Mouse (Mus musculus) forebrain, postnatal 0 days (tissue): Measurements from ENCODE around the gene Armc3. TPM values are rescaled to one million over a fixed set of nuclear protein-coding genes. Genes with fewer than 3 reads are reported as not detected.

ENCODE experiments used
- ATAC-seq: fragments of 200-750 bp; cut with Nextera tagmentation; 2 replicates; pipeline ENCODE4 v1.8.0; 2017; ENCODE audit warnings: mild to moderate bottlenecking, moderate library complexity
- DNase-seq: peaks from one replicate; pipeline ENCODE4 v3.0.0-alpha.2; 2015
- H3K27ac ChIP-seq: fragments of 300-500 bp; sonication (generic); 2 replicates; pipeline ENCODE4 v1.5.1; 2014; ENCODE audit warnings: low read depth, mild to moderate bottlenecking, antibody characterized with exemption, low read length, moderate library complexity, mixed read lengths
- H3K27me3 ChIP-seq: fragments of 300-500 bp; sonication (generic); 2 replicates; pipeline ENCODE4 v1.6.1; 2014; ENCODE audit warnings: mild to moderate bottlenecking, low read length, mixed read lengths; ENCODE audit not compliant: insufficient read depth
- H3K36me3 ChIP-seq: fragments of 300-500 bp; sonication (generic); 2 replicates; pipeline ENCODE4 v1.6.1; 2014; ENCODE audit warnings: mild to moderate bottlenecking, moderate library complexity; ENCODE audit not compliant: insufficient read depth
- H3K4me1 ChIP-seq: fragments of 300-500 bp; sonication (generic); 2 replicates; pipeline ENCODE4 v1.6.1; 2014; ENCODE audit warnings: antibody characterized with exemption; ENCODE audit not compliant: insufficient read depth
- H3K4me2 ChIP-seq: fragments of 300-500 bp; sonication (generic); 2 replicates; pipeline ENCODE4 v1.6.1; 2014; ENCODE audit warnings: low read depth, mild to moderate bottlenecking, moderate library complexity
- H3K4me3 ChIP-seq: fragments of 300-500 bp; sonication (generic); 2 replicates; pipeline ENCODE4 v1.5.1; 2014; ENCODE audit warnings: low read depth, low read length, mixed read lengths
- H3K9ac ChIP-seq: fragments of 300-500 bp; sonication (generic); 2 replicates; pipeline ENCODE4 v1.6.1; 2014; ENCODE audit warnings: mild to moderate bottlenecking
- H3K9me3 ChIP-seq: fragments of 300-500 bp; sonication (generic); 2 replicates; pipeline ENCODE4 v1.6.1; 2016; ENCODE audit warnings: low read length
- CTCF ChIP-seq: sonication (generic); IDR thresholded peaks from 2 replicates; pipeline ENCODE4 v1.5.1; 2016; ENCODE audit warnings: antibody characterized with exemption, control low read depth, low read depth
- WGBS: fragments of 180-500 bp; shearing (Covaris S2); extraction: QIAGEN DNeasy Blood & Tissue Kit; methylation state at CpG from one replicate; pipeline ENCODE4 v1.1.7; 2014; 5-methylcytosine and 5-hydroxymethylcytosine counted together
- polyA plus RNA-seq: library from polyadenylated mRNA; unstranded; fragments of >200 nt; fragmentation: Nextera tagmentation; extraction: Ambion mirVana; gene quantifications from 2 replicates; pipeline ENCODE4 v1.2.1, GENCODE M21; 2015
- total RNA-seq: library from RNA; depleted of rRNA; stranded (reverse); fragments of >200 nt; gene quantifications from 2 replicates; pipeline ENCODE4 v1.2.3, GENCODE M21; 2014

Gene Armc3
- total and polyA plus RNA-seq, 2 experiments from 2014 or later = 1.5 to 2.4 TPM

DNA sequence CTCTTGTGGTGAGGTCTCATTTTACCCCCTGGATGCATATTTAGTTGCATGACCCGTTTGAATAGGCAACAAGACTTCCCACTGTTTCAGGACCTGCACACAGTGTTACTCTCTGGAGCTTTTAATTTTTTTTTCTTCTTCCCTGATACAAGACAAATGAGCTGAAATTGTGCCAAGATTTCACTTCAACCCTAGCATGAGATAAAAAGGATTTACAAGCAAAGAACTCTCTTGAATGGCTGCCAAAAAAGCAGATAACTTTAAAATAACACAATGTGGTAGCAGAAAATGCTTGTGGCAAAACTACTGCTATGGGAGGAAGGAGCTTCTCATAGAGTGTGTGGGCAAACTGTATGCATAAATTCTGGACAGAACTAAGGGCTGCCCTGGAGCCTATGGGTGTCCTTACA is 22.3 kb upstream of the Armc3 start:
- 5% methylated on average over 1 of the region's 1 CpGs for WGBS
- ATAC-seq (no peak), DNase-seq (peak; percentile 37)
- Histone ChIP-seq H3K36me3 (no peaks in the 10 kb centered on the region), H3K4me2 (no peak overlapping the region), H3K4me1 (no peaks in the 10 kb centered on the region), H3K4me3 (no peak overlapping the region), H3K9me3 (no peaks in the 10 kb centered on the region), H3K27me3 (no peaks in the 10 kb centered on the region), H3K27ac (no peak overlapping the region), H3K9ac (no peak overlapping the region)
- no peak for TF ChIP-seq CTCF

DNA sequence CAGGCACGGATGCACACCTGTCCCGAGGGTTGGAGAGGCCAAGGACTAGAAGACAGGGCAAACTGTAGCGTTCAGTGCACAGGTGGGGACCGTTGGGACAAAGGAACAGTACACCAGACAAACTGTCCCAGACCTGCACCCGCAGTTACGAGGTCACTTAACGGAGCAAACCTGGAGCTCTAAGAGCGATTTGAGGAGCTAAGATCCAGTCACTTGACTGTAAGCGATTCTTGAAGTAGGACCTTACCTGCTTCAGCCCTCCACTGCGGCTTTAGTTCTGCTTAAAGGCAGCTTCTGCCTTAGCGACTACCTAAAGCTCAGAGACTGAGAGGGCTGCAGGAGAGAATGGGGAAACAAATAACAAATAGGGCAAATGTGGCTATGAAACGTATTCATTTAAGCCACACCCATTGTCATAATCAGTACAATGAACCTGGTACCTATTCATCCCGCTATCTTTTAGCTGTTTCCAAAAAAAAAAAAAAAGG is 308 bp downstream of the Armc3 start:
- Histone ChIP-seq H3K4me2 (peak overlapping the region; percentile 74), H3K4me3 (peak overlapping the region; percentile 65), H3K36me3 (no peaks in the 10 kb centered on the region), H3K9me3 (no peaks in the 10 kb centered on the region), H3K4me1 (no peaks in the 10 kb centered on the region), H3K27ac (no peak overlapping the region), H3K27me3 (no peaks in the 10 kb centered on the region), H3K9ac (peak overlapping the region; percentile 67)
- TF ChIP-seq CTCF = no peak
- ATAC-seq = 0 out of 2 replicates have a peak, but pooled peaks have one; percentile 7
- WGBS = 19% methylated on average over 13 of the region's 13 CpGs
- DNase-seq = no peak

DNA sequence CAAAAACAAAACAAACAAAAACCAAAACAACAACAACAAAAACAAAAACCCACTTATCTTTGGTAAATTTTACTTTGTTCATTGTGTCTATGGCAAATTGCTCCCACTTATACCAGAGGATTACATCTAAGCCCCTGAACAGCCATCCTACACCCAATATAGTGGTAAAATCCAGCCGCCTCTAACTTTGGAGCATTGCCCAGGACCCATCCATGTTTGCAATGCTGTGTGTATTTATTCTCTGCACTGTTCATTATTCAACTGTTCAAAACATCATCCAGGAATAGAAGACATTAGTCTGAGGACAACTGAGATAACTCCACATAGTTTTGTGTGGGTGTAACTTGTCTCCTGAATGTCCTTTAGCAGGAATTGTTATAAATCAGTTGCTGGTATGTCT is 1.0 kb downstream of the Armc3 start:
- H3K4me2 ChIP-seq = no peak overlapping the region
- ATAC-seq (no peak), DNase-seq (no peak)
- H3K9ac ChIP-seq = no peak overlapping the region
- no peak overlapping the region for H3K4me3 ChIP-seq
- H3K27ac ChIP-seq = no peak overlapping the region
- H3K9me3 ChIP-seq = no peaks in the 10 kb centered on the region
- WGBS = 68% methylated on average over 1 of the region's 1 CpGs
- H3K4me1 ChIP-seq = no peaks in the 10 kb centered on the region
- no peaks in the 10 kb centered on the region for H3K27me3 ChIP-seq
- H3K36me3 ChIP-seq = no peaks in the 10 kb centered on the region
- no peak for TF ChIP-seq CTCF

DNA sequence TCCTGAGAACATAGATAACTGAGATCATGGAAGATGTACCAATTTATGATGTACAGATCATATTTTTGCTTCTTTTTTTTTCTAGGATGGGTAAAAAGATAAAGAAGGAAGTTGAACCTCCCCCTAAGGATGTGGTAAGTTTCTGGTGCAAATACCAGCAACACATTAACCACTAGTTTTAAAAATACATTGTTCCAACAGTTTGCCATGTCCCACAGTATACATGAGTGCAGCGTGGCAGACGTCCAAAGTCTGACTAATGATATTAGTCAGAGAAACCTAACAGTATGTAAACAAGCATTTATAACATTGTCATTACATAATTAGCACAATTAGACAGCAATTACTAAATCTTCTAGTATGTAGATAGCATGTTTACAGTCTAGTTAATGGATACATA is 2.6 kb downstream of the Armc3 start:
- WGBS = 73% methylated on average over 2 of the region's 2 CpGs
- Histone ChIP-seq H3K9ac (no peak overlapping the region), H3K4me1 (no peaks in the 10 kb centered on the region), H3K36me3 (no peaks in the 10 kb centered on the region), H3K4me3 (no peak overlapping the region), H3K9me3 (no peaks in the 10 kb centered on the region), H3K27me3 (no peaks in the 10 kb centered on the region), H3K4me2 (no peak overlapping the region), H3K27ac (no peak overlapping the region)
- TF ChIP-seq CTCF = no peak
- DNase-seq = no peak
- ATAC-seq = no peak

DNA sequence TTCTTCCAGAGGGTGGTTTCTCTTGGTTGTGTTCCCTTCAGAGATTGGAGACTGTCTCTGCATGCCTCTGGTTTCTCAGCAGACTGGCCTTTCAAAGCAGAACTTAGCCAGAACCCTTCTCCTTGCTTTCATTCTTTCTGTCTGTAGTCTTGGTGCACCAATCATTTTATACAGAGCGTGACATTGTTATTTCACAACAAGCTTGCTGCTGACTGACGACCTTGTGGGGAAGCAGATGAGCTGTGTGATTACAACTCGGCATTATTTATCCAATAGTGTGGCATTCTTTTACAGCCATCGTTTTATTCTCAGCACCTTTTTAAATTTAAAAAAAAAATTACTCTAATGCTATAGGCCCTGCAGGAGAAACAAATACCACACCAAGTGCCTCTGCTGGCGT is 35.2 kb downstream of the Armc3 start:
- Histone ChIP-seq H3K27ac (no peak overlapping the region), H3K4me1 (no peaks in the 10 kb centered on the region), H3K27me3 (no peaks in the 10 kb centered on the region), H3K4me3 (no peak overlapping the region), H3K36me3 (no peaks in the 10 kb centered on the region), H3K9me3 (no peaks in the 10 kb centered on the region), H3K9ac (no peak overlapping the region), H3K4me2 (no peak overlapping the region)
- DNase-seq (no peak), ATAC-seq (no peak)
- TF ChIP-seq CTCF = no peak
- 90% methylated on average over 5 of the region's 5 CpGs for WGBS

DNA sequence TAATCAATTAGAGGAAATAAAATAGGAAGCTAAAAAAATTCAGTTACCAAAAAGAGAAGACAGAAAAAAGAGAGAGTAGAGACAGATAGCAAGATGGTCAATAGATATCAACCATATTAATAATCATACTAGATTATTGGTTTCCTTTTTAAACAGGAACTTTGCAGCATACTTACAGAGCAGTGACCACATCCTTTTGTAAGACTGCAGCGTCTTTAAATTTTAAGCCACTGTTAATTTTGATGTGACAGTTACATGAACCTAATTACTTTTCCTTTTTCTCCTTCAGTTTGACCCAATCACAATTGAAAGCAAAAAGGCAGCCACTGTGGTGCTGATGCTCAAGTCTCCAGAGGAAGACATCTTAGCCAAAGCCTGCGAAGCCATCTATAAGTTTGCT is 36.1 kb downstream of the Armc3 start:
- no peak overlapping the region for H3K9ac ChIP-seq
- TF ChIP-seq CTCF = no peak
- H3K4me1 ChIP-seq = no peaks in the 10 kb centered on the region
- H3K27ac ChIP-seq = no peak overlapping the region
- ATAC-seq (no peak), DNase-seq (no peak)
- H3K4me3 ChIP-seq = no peak overlapping the region
- no peaks in the 10 kb centered on the region for H3K36me3 ChIP-seq
- no peak overlapping the region for H3K4me2 ChIP-seq
- no peaks in the 10 kb centered on the region for H3K27me3 ChIP-seq
- no peaks in the 10 kb centered on the region for H3K9me3 ChIP-seq
- WGBS = 78% methylated on average over 2 of the region's 2 CpGs

DNA sequence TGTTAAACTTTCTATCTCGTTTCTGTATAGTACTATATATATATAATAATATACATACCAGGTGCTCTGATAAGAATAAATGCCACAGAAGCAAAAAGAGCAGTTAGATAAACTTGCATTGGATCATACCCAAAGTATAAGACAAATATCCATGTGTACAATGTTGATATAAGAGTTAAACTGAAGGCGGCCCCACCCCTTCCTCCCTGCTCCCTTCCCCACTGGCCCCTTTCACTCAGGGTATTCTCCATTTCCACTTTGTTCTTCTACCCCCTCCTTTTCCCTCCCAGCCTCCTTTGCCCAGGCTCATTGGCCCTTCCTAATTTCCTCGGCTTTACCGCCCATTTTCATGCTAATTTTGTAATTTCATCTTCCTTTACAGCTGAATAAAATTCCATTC is 36.5 kb downstream of the Armc3 start:
- H3K27me3 ChIP-seq = no peaks in the 10 kb centered on the region
- WGBS = 42% methylated on average over 4 of the region's 4 CpGs
- no peak overlapping the region for H3K4me3 ChIP-seq
- H3K4me1 ChIP-seq = no peaks in the 10 kb centered on the region
- no peak for DNase-seq
- H3K4me2 ChIP-seq = no peak overlapping the region
- H3K27ac ChIP-seq = no peak overlapping the region
- no peak for TF ChIP-seq CTCF
- no peak overlapping the region for H3K9ac ChIP-seq
- H3K36me3 ChIP-seq = no peaks in the 10 kb centered on the region
- ATAC-seq = no peak
- H3K9me3 ChIP-seq = no peaks in the 10 kb centered on the region

DNA sequence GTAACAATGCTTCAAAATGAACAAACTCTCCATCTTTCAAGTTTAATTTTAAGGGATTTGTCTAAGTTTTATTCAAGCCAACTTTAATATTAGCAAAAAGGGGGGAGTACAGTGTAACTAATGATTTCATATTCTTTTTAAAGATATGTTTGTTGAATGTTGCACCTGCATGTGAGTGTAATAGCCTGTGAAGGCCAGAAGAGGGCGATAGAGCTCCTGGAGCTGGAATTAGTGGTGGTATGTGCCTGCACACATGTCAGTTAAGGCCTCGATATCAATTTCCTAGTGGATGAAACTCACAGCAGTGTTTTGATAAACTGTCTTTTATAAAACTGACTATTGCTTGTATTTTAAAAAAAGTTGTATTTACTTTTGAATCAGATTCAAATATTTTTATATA is 39.7 kb downstream of the Armc3 start:
- H3K27me3 ChIP-seq = no peaks in the 10 kb centered on the region
- DNase-seq (no peak), ATAC-seq (no peak)
- no peaks in the 10 kb centered on the region for H3K4me1 ChIP-seq
- H3K4me3 ChIP-seq = no peak overlapping the region
- H3K9ac ChIP-seq = no peak overlapping the region
- H3K27ac ChIP-seq = no peak overlapping the region
- no peaks in the 10 kb centered on the region for H3K36me3 ChIP-seq
- no peak overlapping the region for H3K4me2 ChIP-seq
- H3K9me3 ChIP-seq = no peaks in the 10 kb centered on the region
- peak; percentile 29; the same call in 1 of the 2 replicates for TF ChIP-seq CTCF
- WGBS = 66% methylated on average over 2 of the region's 2 CpGs
